Comparison of ENCODE assay signal across 8 mouse cellular contexts in the genomic region with DNA sequence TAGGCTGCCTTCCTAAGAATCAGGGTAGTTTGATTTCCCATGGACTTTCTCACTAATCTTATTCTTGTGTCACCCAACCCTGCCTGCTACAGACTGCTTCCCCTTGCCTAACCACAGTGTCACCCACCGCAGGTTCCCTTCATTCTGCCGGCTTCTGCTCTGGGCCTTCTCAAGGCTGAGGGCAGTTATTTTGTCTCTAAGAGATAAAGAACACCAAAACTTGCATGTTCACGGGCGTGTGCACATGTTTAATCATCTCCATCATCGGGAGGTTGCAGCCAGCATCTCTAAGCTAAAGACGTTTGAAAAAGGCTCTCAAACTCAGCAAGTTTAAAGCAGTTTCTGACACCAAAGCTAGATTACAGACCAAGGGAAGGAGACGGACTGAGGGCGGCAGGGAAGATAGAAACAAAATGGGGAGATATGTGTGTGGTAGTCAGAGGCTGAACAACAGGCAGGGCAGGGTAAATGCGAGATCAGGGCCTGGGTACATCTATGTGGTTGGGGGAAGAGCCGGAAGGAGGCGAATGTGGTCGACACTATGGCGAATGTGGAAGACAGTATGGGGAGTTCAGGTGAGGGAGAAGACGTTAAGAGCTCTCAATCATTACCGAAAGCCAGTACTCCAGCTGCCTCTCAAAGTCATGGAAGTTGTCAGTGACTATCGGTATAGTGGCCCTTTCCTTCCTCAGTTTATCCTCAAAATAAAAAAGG. TPM values are rescaled to one million over a fixed set of nuclear protein-coding genes. Genes with fewer than 3 reads are reported as not detected.
DNase-seq lines count a peak whose midpoint lies in the region; ATAC-seq and TF ChIP-seq lines count a peak whose summit lies in the region.

No protein-coding gene starts in this region.

- peak overlapping the region; percentile 94 for H3K9ac ChIP-seq in CH12.LX (ENCODE audit: insufficient read depth, low read depth)
- peak overlapping the region; percentile 70; the same call in 1 of the 2 replicates for H3K9ac ChIP-seq in forebrain, embryonic 15.5 days (replicated peaks)
- peak overlapping the region; percentile 94 for H3K9ac ChIP-seq in liver, embryonic 11.5 days (ENCODE audit: low read depth, low read length)
- peak overlapping the region; percentile 77 for H3K9ac ChIP-seq in neural tube, embryonic 15.5 days (replicated peaks)

- in situ Hi-C loops in CH12.LX (cut with MboI; ENCODE audit: low pct_ligation_motif_present, low pct_unique_long_range_greater_than_20kb, low sequenced_read_pairs): no loop called here

- H3K27ac ChIP-seq in CH12.LX (ENCODE audit: insufficient read depth, low read depth): peak overlapping the region; percentile 82; the same call in 1 of the 2 replicates
- H3K27ac ChIP-seq in forebrain, embryonic 15.5 days (replicated peaks): 0 out of 2 replicates have a peak overlapping the region, but pooled peaks have one; percentile 12
- H3K27ac ChIP-seq in liver, embryonic 11.5 days (ENCODE audit: low read depth, low read length): peak overlapping the region; percentile 98
- H3K27ac ChIP-seq in neural tube, embryonic 15.5 days (replicated peaks): 0 out of 2 replicates have a peak overlapping the region, but pooled peaks have one; percentile 88

- peaks cover 36 to 52% of the 10 kb centered on the region in 2 experiments for H3K4me1 ChIP-seq in CH12.LX (ENCODE audit: control insufficient read depth in 1 of 2, insufficient read depth in 2 of 2)
- H3K4me1 ChIP-seq in forebrain, embryonic 15.5 days: peaks cover 22% of the 10 kb centered on the region
- H3K4me1 ChIP-seq in liver, embryonic 11.5 days (replicated peaks; ENCODE audit: control insufficient read depth, insufficient read depth, low read length): peaks cover 57% of the 10 kb centered on the region
- H3K4me1 ChIP-seq in neural tube, embryonic 15.5 days: peaks cover 47% of the 10 kb centered on the region

- peaks cover 50% of the 10 kb centered on the region for H3K79me2 ChIP-seq in CH12.LX (replicated peaks; ENCODE audit: control insufficient read depth, extremely low read depth, insufficient read depth, poor library complexity, severe bottlenecking)

- no peak for TF ChIP-seq CTCF in CH12.LX (conservative IDR thresholded peaks at IDR 0.05 in 1 of 2, IDR thresholded peaks at IDR 0.05 in 1 of 2; ENCODE audit: low read depth in 2 of 2, low read length in 2 of 2)

- no peak; the same call in 1 of the 2 replicates for TF ChIP-seq POLR2A in CH12.LX (IDR thresholded peaks at IDR 0.05; ENCODE audit: low read depth, low read length)

- H3K9me3 ChIP-seq in CH12.LX (replicated peaks; ENCODE audit: low read length): no peaks in the 10 kb centered on the region
- no peaks in the 10 kb centered on the region for H3K9me3 ChIP-seq in forebrain, embryonic 15.5 days
- no peaks in the 10 kb centered on the region for H3K9me3 ChIP-seq in liver, embryonic 11.5 days (ENCODE audit: control insufficient read depth, low read length)
- H3K9me3 ChIP-seq in neural tube, embryonic 15.5 days (replicated peaks): no peaks in the 10 kb centered on the region

- peak overlapping the region; percentile 74 to 85 (median 76) for H3K4me3 ChIP-seq in CH12.LX (replicated peaks in 1 of 3; ENCODE audit: low read depth in 2 of 3, low read length in 2 of 3, poor library complexity in 1 of 3)
- H3K4me3 ChIP-seq in forebrain, embryonic 15.5 days: peak overlapping the region; percentile 73
- peak overlapping the region; percentile 91 for H3K4me3 ChIP-seq in liver, embryonic 11.5 days (ENCODE audit: low read depth, low read length)
- peak overlapping the region; percentile 69 for H3K4me3 ChIP-seq in neural tube, embryonic 15.5 days (replicated peaks)

- no peak for ATAC-seq in forebrain, embryonic 15.5 days (replicated peaks)
- ATAC-seq in liver, embryonic 11.5 days (replicated peaks; ENCODE audit: low FRiP score): no peak; the same call in 1 of the 2 replicates
- no peak for ATAC-seq in neural tube, embryonic 15.5 days (ENCODE audit: low FRiP score)

- dilution Hi-C loops in CH12.LX (cut with MboI; ENCODE audit: extremely low pct_ligation_motif_present, extremely low pct_unique_long_range_greater_than_20kb, low sequenced_read_pairs): no loop called here

- 25% methylated on average over 16 of the region's 16 CpGs for WGBS in forebrain, embryonic 15.5 days
- 11% methylated on average over 16 of the region's 16 CpGs for WGBS in liver, embryonic 11.5 days
- 36% methylated on average over 16 of the region's 16 CpGs for WGBS in neural tube, embryonic 15.5 days

- no peak for TF ChIP-seq RAD21 in CH12.LX (IDR thresholded peaks at IDR 0.05; ENCODE audit: low read depth, low read length)

- H3K36me3 ChIP-seq in CH12.LX (replicated peaks in 1 of 2; ENCODE audit: control insufficient read depth in 1 of 2, insufficient read depth in 1 of 2, low read length in 1 of 2): peaks cover 5 to 11% of the 10 kb centered on the region in 2 experiments
- no peaks in the 10 kb centered on the region for H3K36me3 ChIP-seq in forebrain, embryonic 15.5 days
- H3K36me3 ChIP-seq in liver, embryonic 11.5 days (ENCODE audit: control insufficient read depth, insufficient read depth, low read length): 0 out of 2 replicates have a peak, but pooled peaks cover 2% of the 10 kb centered on the region
- no peaks in the 10 kb centered on the region for H3K36me3 ChIP-seq in neural tube, embryonic 15.5 days

- H3K4me2 ChIP-seq in CH12.LX (ENCODE audit: insufficient read depth, low read depth, poor library complexity, severe bottlenecking): peak overlapping the region; percentile 81
- peak overlapping the region; percentile 91 for H3K4me2 ChIP-seq in forebrain, embryonic 15.5 days (replicated peaks)
- peak overlapping the region; percentile 95 for H3K4me2 ChIP-seq in liver, embryonic 11.5 days
- peak overlapping the region; percentile 96 for H3K4me2 ChIP-seq in neural tube, embryonic 15.5 days

- no peak for TF ChIP-seq EP300 in CH12.LX (IDR thresholded peaks at IDR 0.05; ENCODE audit: low read length)

- no peaks in the 10 kb centered on the region for H3K27me3 ChIP-seq in CH12.LX (replicated peaks)
- no peaks in the 10 kb centered on the region for H3K27me3 ChIP-seq in forebrain, embryonic 15.5 days
- no peaks in the 10 kb centered on the region for H3K27me3 ChIP-seq in liver, embryonic 11.5 days (replicated peaks; ENCODE audit: control insufficient read depth, insufficient read depth, low read length)
- no peaks in the 10 kb centered on the region for H3K27me3 ChIP-seq in neural tube, embryonic 15.5 days (replicated peaks)

- DNase-seq in 416B (ENCODE audit: low read depth): peak; percentile 77
- peak; percentile 38 for DNase-seq in CH12.LX (ENCODE audit: extremely low read depth)
- DNase-seq in liver, embryonic 11.5 days (ENCODE audit: low spot score): no peak
- DNase-seq in cerebellum, postnatal 14 days: no peak
- no peak for DNase-seq in urinary bladder, postnatal 4 days (ENCODE audit: low spot score in 2 of 2)
- no peak for DNase-seq in kidney, postnatal 14 days

TF ChIP-seq in CH12.LX, 34 proteins besides CTCF, POLR2A, EP300 and RAD21 (continues in another document):
- TF ChIP-seq ZC3H11A (IDR thresholded peaks at IDR 0.05; ENCODE audit: low read depth, low read length): no peak
- no peak for TF ChIP-seq CHD1 (IDR thresholded peaks at IDR 0.05; ENCODE audit: low read depth, low read length)
- TF ChIP-seq ZMIZ1 (IDR thresholded peaks at IDR 0.05; ENCODE audit: low read depth, low read length): no peak
- no peak for TF ChIP-seq KAT2A (IDR thresholded peaks at IDR 0.05; ENCODE audit: insufficient replicate concordance, low read length)
- TF ChIP-seq MAFK (IDR thresholded peaks at IDR 0.05; ENCODE audit: insufficient replicate concordance, low read length): no peak
- 0 out of 2 replicates have a peak, but pooled peaks have one; percentile 15 for TF ChIP-seq UBTF (IDR thresholded peaks at IDR 0.05; ENCODE audit: low read depth, low read length)
- no peak for TF ChIP-seq MEF2A (IDR thresholded peaks at IDR 0.05; ENCODE audit: borderline replicate concordance, low read depth, low read length)
- TF ChIP-seq POLR2AphosphoS2 (IDR thresholded peaks at IDR 0.05; ENCODE audit: low read depth, low read length): no peak
- TF ChIP-seq MYC (IDR thresholded peaks at IDR 0.05; ENCODE audit: low read depth, low read length): no peak
- TF ChIP-seq TCF12 (IDR thresholded peaks at IDR 0.05; ENCODE audit: low read depth, low read length): no peak
- TF ChIP-seq ELF1 (IDR thresholded peaks at IDR 0.05; ENCODE audit: low read depth, low read length): no peak

RNA-seq across cellular contexts. Expression of a gene that starts 7.0 kb away (rescaled TPM):
- 17.1 and 22.7 TPM in 2 replicates for total RNA-seq in CH12.LX (2012; rRNA removed)
- 9.6 and 12.2 TPM in 2 replicates for total RNA-seq in CH12.LX (2014; rRNA removed)
- 109 and 118 TPM in 2 replicates for polyA plus RNA-seq in CH12.LX (2012; ENCODE audit: insufficient read length, low read depth)
- polyA plus RNA-seq in forebrain, embryonic 15.5 days (2015; fragmentation: Nextera tagmentation; extraction: Ambion mirVana): 16.7 and 19.6 TPM in 2 replicates
- 76.8 and 81.1 TPM in 2 replicates for polyA plus RNA-seq in liver, embryonic 11.5 days (2014; fragmentation: Nextera tagmentation; extraction: Ambion mirVana)
- 18.4 and 37.9 TPM in 2 replicates for polyA plus RNA-seq in neural tube, embryonic 15.5 days (2015; fragmentation: Nextera tagmentation; extraction: Ambion mirVana)

RNA-seq across cellular contexts. Expression of a gene that starts 18.8 kb away (rescaled TPM):
- total RNA-seq in CH12.LX (2012; rRNA removed): 8.9 and 10.2 TPM in 2 replicates
- 21.0 and 26.6 TPM in 2 replicates for total RNA-seq in CH12.LX (2014; rRNA removed)
- polyA plus RNA-seq in CH12.LX (2012; ENCODE audit: insufficient read length, low read depth): 23.9 and 24.1 TPM in 2 replicates
- polyA plus RNA-seq in forebrain, embryonic 15.5 days (2015; fragmentation: Nextera tagmentation; extraction: Ambion mirVana): 9.6 and 11.1 TPM in 2 replicates
- polyA plus RNA-seq in liver, embryonic 11.5 days (2014; fragmentation: Nextera tagmentation; extraction: Ambion mirVana): 22.0 and 23.3 TPM in 2 replicates
- 13.2 and 17.0 TPM in 2 replicates for polyA plus RNA-seq in neural tube, embryonic 15.5 days (2015; fragmentation: Nextera tagmentation; extraction: Ambion mirVana)

RNA-seq across cellular contexts. Expression of a gene that starts 38.8 kb away (rescaled TPM):
- total RNA-seq in CH12.LX (2012; rRNA removed) (13.2 and 18.3 TPM in 2 replicates), CH12.LX (2014; rRNA removed) (20.3 and 23.7 TPM in 2 replicates)
- 26.1 and 38.5 TPM in 2 replicates for polyA plus RNA-seq in CH12.LX (2012; ENCODE audit: insufficient read length, low read depth)
- 52.9 and 54.1 TPM in 2 replicates for polyA plus RNA-seq in forebrain, embryonic 15.5 days (2015; fragmentation: Nextera tagmentation; extraction: Ambion mirVana)
- polyA plus RNA-seq in liver, embryonic 11.5 days (2014; fragmentation: Nextera tagmentation; extraction: Ambion mirVana): 40.0 and 45.5 TPM in 2 replicates
- polyA plus RNA-seq in neural tube, embryonic 15.5 days (2015; fragmentation: Nextera tagmentation; extraction: Ambion mirVana): 57.0 and 62.9 TPM in 2 replicates

RNA-seq across cellular contexts. Expression of a gene that starts 38.9 kb away (rescaled TPM):
- total RNA-seq in CH12.LX (2012; rRNA removed): 24.6 and 27.3 TPM in 2 replicates
- 23.9 and 25.0 TPM in 2 replicates for total RNA-seq in CH12.LX (2014; rRNA removed)
- polyA plus RNA-seq in CH12.LX (2012; ENCODE audit: insufficient read length, low read depth): 34.3 and 37.1 TPM in 2 replicates
- polyA plus RNA-seq in forebrain, embryonic 15.5 days (2015; fragmentation: Nextera tagmentation; extraction: Ambion mirVana): 24.2 and 24.7 TPM in 2 replicates
- polyA plus RNA-seq in liver, embryonic 11.5 days (2014; fragmentation: Nextera tagmentation; extraction: Ambion mirVana): 42.0 and 45.8 TPM in 2 replicates
- 18.1 and 21.2 TPM in 2 replicates for polyA plus RNA-seq in neural tube, embryonic 15.5 days (2015; fragmentation: Nextera tagmentation; extraction: Ambion mirVana)

Comparison
In these comparisons a context has a peak if more than half of its experiments do, and no peak if none do; other contexts are left out.
1. DNase-seq: peak in 416B (single experiment) and CH12.LX (single experiment); none in liver, embryonic 11.5 days (single experiment), cerebellum, postnatal 14 days (0 of 2), urinary bladder, postnatal 4 days (0 of 2) and kidney, postnatal 14 days (single experiment).
2. H3K27ac ChIP-seq: peak in every context shown above with its lines; median percentile 98 in liver, embryonic 11.5 days; 88 in neural tube, embryonic 15.5 days; 82 in CH12.LX; 12 in forebrain, embryonic 15.5 days.
3. Peak in every context shown above with its lines, with median percentiles within 50 percentile points of each other: H3K4me2 ChIP-seq, H3K4me3 ChIP-seq and H3K9ac ChIP-seq.